Comparison of ENCODE assay signal across 24 mouse cellular contexts in the genomic region with DNA sequence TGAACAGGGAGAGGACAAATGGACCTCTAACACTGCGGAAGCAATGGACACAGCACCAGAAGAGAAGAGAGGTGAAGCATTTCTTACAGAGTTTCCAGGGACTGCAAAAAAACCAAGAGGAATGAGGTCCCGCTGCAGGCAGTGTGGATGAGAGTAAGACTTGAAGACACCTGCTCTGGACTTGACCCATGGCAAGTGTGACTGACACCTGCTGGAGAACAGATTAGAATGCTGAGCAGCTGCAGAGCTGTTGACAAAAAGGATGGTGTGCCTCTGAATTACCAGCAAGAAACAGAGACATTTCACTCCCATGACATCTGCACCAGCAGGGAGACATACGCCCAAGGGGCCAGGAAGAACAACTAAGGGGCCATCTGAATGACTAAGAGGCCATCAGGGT.
"Had no signal": no experiment of that assay in that cellular context is flagged by ENCODE, and none has a peak within 500 bp of the region (broad histone marks: within the 10 kb centered on the region; RNA-seq: fewer than 3 reads in every experiment).

No protein-coding gene starts in this region.

- H3K4me2 ChIP-seq: heart, embryonic 12.5 days; hindbrain, embryonic 12.5 days; hindbrain, embryonic 14.5 days; intestine, embryonic 15.5 days; limb, embryonic 12.5 days; liver, embryonic 13.5 days had no signal

- H3K27me3 ChIP-seq: heart, embryonic 12.5 days; hindbrain, embryonic 12.5 days; intestine, embryonic 15.5 days; limb, embryonic 12.5 days; liver, embryonic 13.5 days had no signal

- H3K4me3 ChIP-seq: gastrocnemius, adult 2 months; heart, embryonic 10.5 days; heart, embryonic 12.5 days; hindbrain, embryonic 10.5 days; hindbrain, embryonic 12.5 days; intestine, embryonic 15.5 days; layer of hippocampus, adult 2 months; left cerebral cortex, adult 2 months; limb, embryonic 10.5 days; limb, embryonic 12.5 days; liver, embryonic 13.5 days had no signal

- H3K9ac ChIP-seq: heart, embryonic 12.5 days; hindbrain, embryonic 12.5 days; hindbrain, embryonic 14.5 days; intestine, embryonic 15.5 days; limb, embryonic 12.5 days; liver, embryonic 13.5 days had no signal

- H3K4me1 ChIP-seq: heart, embryonic 10.5 days; heart, embryonic 12.5 days; hindbrain, embryonic 10.5 days; hindbrain, embryonic 12.5 days; intestine, embryonic 15.5 days; limb, embryonic 10.5 days; limb, embryonic 12.5 days; liver, embryonic 13.5 days had no signal

- DNase-seq: gastrocnemius, adult 2 months; gastrocnemius, postnatal 10 days; gastrocnemius, postnatal 25 days; heart, adult 18-20 months; heart, postnatal 10 days; heart, postnatal 4 days; kidney, adult 18-20 months; kidney, adult 8-10 months; kidney, postnatal 10 days; kidney, postnatal 25 days; kidney, postnatal 4 days; liver, embryonic 13.5 days had no signal

- ATAC-seq: hindbrain, embryonic 16.5 days; inflammation-experienced regulatory T-cells, adult 6 months; intestine, embryonic 15.5 days had no signal

- H3K36me3 ChIP-seq: hindbrain, embryonic 10.5 days; hindbrain, embryonic 12.5 days; intestine, embryonic 15.5 days; limb, embryonic 10.5 days; limb, embryonic 12.5 days; liver, embryonic 13.5 days had no signal

- H3K9me3 ChIP-seq: heart, embryonic 10.5 days; heart, embryonic 12.5 days; hindbrain, embryonic 10.5 days; hindbrain, embryonic 12.5 days; intestine, embryonic 15.5 days; limb, embryonic 10.5 days; limb, embryonic 12.5 days; liver, embryonic 13.5 days had no signal

- H3K27ac ChIP-seq: gastrocnemius, adult 2 months; heart, embryonic 10.5 days; hindbrain, embryonic 10.5 days; hindbrain, embryonic 12.5 days; hindbrain, embryonic 14.5 days; intestine, embryonic 15.5 days; layer of hippocampus, adult 2 months; left cerebral cortex, adult 2 months; limb, embryonic 10.5 days; limb, embryonic 12.5 days; liver, embryonic 13.5 days had no signal
